Mouse (Mus musculus) ES-E14 (cell line): ENCODE measurements around the gene Ccdc88b.

Source experiments
- CHD2 ChIP-seq: IDR thresholded peaks from 2 replicates; pipeline ENCODE4 v1.6.1; 2014; ENCODE audit warnings: mild to moderate bottlenecking, low read depth, low read length, inconsistent platforms
- HCFC1 ChIP-seq: IDR thresholded peaks from 2 replicates; pipeline ENCODE4 v1.6.1; 2012; ENCODE audit warnings: low read length, inconsistent platforms, borderline replicate concordance; ENCODE audit not compliant: insufficient read depth
- MAFK ChIP-seq: IDR thresholded peaks from 2 replicates; pipeline ENCODE4 v1.6.1; 2014; ENCODE audit warnings: mild to moderate bottlenecking, low read depth, low read length, inconsistent platforms; ENCODE audit not compliant: insufficient read depth
- ZC3H11A ChIP-seq: IDR thresholded peaks from 2 replicates; pipeline ENCODE4 v1.6.1; 2012; ENCODE audit warnings: low read depth, mild to moderate bottlenecking, inconsistent platforms, low read length, borderline replicate concordance
- ZNF384 ChIP-seq: IDR thresholded peaks from 2 replicates; pipeline ENCODE4 v1.6.1; 2012; ENCODE audit warnings: low read depth, low read length, inconsistent platforms

GRCm38 (mm10) chr19:6857391-6858005, 513 bp downstream of the Ccdc88b start:
- TF ChIP-seq HCFC1 (no peak), ZNF384 (no peak), MAFK (no peak), ZC3H11A (no peak), CHD2 (no peak)
